Mouse (Mus musculus): Measurements from ENCODE around the gene Zfp292.
A peak's percentile ranks its signal among the peaks of the same experiment; 100 is the strongest.

- TF ChIP-seq POLR2A (IDR thresholded peaks at IDR 0.05; ENCODE audit: insufficient read length, low read depth) (peak; percentile 46), CEBPB (IDR thresholded peaks at IDR 0.05; ENCODE audit: insufficient read depth, poor library complexity, severe bottlenecking) (no peak)
Measured at GRCm38 (mm10) chr4:34882291-34882769, 430 bp downstream of the Zfp292 start.
